Mouse (Mus musculus): Measurements from ENCODE around the gene Gm4756.
"Not testable (repeated sequence)": the region's sequence is repeated elsewhere in the genome, so short reads cannot be mapped to it uniquely, and the experiment has no call there.

The Gm4756 gene

DNA sequence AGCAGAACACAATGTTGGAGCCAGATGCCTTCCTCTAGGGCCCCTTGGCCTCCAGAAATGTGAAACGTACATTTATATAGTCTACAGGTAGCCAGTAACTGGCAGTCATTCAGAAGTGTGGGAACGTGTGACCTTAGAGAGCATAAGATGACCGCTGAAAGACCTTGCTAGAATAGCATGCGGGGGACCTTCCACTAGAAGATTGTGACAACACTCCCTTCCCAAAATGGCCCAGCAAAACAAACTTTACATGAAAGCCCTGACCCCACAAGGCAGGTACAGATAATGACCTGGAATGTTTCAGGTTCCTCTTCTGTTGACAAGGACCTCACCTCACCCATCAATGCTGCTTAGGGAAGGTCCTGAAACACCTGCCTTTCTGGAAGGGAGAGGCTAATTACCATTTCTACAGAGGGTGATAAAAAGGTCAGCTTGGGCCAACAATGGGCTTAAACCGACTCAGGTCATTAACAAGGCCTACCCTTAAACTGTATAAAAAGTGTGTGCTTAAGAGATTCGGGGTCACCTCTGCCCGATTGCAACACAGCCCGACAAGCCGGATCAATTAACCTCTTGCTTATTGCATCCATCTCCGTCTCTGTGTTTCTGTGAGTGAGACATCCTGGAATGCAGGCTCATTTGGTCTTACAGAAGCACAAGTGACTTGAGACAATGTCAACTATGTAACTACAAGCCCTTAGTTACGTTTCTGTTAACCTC lies at the start of gene Gm4756:
TSS of gene Gm4756 (minus strand) at position 51 of the 720 bp plus-strand sequence.
- DNase-seq: no peak

DNA sequence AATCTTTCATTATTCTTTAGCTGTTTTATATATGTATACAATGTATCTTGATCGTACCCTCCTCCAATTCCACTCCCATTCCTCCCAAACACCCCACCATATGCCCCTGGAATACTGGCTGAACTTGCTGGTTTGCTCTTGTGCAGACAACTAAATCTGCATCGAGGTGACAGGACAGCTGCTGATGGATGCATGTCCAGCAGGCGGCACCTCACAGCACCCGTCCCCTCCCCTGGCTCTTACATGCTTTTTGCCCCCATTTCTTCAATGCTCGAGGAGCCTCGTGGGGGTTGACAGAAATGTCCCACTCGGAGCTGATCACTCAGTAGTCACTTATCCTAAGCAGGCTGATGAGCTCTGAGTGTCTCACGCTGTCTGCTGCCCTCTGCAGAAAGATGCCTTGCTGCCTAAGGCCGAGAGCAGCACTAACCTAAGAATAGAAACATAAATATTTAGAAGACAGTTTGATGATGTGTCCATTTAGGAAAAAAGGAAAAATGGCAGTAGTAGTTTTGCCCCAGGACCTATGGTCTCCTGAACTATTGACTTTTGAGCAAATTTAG lies 45.5 kb upstream of the Gm4756 start:
- DNase-seq: peak; percentile 2 to 38

DNA sequence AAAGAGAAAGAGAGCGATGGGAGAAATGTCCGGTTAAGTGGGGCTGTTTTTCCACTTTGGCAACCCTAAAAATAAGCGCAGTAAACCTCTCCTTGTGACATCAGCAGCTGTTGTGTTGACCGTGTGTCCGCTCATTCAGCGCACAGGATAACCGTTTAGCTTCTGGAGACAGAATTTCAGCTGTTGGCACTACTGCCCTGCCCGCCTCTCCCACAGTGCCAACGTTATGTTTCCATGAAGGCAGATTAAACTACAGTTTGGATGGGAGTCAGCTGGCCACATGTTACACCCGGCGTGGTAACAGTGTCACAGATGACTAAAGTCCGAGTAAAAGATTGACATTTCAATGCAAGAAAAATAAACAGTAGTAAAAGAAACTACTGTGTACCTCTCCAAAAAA lies 45.0 kb upstream of the Gm4756 start:
- peak; percentile 18 to 44 for DNase-seq

- peak in 1 of 2 experiments; percentile 38 for DNase-seq
These were observed 44.4 kb upstream of the Gm4756 start for GRCm38 (mm10) chr12:72693895-72694294.

GRCm38 (mm10) chr12:72688281-72688680 lies 38.8 kb upstream of the Gm4756 start:
- DNase-seq: not testable (repeated sequence)

- not testable (repeated sequence) for DNase-seq
These were observed 38.3 kb upstream of the Gm4756 start for GRCm38 (mm10) chr12:72687741-72688140.

DNA sequence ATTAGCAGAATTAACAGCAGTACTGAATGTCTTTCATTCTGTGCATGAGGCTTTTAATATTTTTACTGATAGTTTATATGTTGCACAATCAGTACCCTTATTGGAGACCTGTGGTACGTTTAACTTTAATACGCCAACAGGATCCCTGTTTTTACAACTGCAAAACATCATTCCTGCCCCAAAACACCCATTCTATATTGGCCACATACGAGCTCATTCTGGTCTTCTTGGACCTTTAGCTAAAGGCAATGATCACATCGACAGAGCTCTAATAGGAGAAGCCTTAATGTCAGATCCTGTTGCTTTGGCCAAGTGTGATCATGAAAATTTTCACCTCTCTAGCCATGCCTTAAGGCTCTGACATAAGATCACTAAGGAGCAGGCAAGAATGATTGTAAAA lies 37.1 kb upstream of the Gm4756 start:
- DNase-seq: not testable (repeated sequence)

GRCm38 (mm10) chr12:72683612-72684011 lies 34.2 kb upstream of the Gm4756 start:
- no peak for DNase-seq

DNA sequence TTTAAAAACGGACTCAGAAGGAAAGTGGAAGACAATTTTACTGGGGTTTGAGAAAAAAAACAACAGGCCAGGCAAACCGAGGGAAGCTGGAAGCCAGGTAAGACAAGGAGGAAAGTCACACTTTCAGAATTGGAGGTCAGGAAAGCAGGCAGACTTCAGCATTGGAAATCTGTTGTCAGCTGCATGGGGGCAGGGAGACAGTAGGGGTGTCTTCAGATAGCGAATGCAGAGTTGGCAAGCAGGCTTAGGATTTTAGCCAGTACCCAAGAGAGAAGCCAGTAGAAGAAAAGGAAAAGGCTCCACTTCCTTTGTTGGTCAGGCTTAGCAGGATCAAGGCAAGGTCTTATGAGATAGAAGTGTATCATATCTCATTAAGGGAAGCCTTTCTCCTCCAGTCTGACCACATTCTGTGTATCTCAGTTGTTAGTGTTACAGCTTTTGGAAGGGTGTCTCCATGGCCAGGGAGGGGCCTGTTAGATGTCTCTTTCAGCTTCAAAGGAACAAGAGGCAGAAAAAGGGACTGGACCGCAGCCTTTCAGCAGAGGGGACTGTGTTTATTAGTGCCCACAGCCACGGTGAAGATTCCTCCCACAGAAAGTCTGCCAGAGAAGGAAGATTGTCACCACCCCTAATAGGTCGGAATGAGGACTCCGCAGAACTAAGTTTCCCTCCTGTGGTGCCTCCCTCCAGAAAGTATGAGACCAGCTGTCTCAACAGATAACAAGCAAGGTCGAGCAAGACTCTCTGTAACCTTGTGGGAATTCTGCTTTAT lies 33.2 kb upstream of the Gm4756 start:
- no peak for DNase-seq

GRCm38 (mm10) chr12:72681919-72682318 lies 32.5 kb upstream of the Gm4756 start:
- DNase-seq: no peak

- DNase-seq: no peak
These were observed 30.2 kb upstream of the Gm4756 start for GRCm38 (mm10) chr12:72679635-72680034.

DNA sequence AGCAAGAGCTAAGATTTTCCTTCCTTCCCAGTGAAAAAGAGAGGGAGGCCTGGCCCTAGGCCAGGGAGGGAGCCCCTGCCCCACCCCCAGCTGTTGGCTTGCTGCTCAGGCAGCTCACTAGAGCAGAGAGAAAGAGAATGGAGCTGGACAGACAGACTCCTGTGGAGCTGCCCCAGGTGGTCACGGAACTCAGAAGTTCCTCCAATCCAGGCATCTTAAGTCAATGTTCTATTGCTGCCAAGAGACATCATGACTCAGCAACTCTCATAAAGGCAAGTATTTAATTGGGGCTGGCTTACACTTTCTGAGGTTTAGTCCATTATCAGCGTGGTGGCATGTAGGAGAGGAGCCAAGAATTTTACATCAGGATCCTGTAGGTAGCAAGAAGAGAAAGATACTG lies 25.4 kb upstream of the Gm4756 start:
- DNase-seq: no peak

DNA sequence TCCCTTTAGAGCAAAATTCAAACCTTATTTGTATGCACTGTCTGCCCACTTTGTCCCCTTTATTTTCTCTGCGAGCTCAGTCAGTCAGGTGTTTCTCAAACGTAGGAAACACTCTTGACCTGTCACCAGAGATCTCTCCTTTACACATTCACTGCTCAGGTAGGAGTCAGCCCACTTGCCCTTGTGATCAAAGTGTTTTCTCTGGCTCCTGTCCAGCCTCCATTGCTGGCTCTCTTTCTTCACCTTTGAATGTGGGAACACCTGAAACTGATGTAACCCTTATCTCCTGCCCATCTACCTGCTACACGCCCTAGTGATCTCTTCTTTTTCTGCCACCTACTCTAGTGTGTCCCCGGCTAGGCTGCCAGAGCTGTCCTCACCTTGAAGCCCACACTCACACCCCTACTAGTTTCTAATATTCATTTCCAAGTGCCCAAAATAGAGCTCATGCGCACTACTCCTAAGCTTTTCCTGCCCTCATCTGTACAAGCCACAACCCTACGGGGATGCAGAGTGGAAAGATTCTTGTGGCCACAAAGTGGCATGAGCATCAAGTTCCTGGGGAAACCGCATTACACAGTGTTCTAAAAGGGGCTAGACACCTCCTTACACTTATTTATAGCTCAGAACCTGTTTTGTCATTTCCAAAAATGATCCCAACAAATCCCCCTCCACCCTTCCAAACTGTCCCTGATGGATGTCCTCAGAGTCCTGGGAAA lies 24.8 kb upstream of the Gm4756 start:
- no peak for DNase-seq

DNA sequence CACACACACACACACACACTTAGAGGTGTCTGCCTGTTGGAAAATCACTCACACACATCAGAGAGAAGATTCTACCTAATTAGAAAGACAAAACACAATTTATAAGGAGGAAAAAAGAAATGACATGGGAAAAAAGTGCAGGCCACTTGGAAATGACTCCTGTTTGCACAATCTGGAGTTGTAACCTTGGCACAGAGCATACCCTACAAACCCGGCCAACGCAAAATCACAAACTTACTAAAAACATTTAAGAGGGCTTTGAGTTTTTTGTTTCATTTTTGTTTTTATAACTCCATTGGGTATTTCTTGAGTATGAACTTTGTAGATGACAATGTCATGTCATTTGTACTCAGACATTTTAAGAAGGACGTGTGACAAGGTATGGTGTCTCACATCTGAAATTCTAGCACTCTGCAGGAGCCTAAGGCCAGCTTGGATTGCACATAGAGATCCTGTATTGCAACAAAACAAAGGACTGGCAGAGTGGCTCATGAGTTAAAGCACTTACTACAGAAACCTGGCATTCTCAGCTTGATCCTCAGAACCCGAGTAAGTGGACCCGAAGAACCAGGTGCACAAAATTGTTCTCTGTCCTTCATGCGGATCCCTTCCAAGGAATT lies 22.2 kb upstream of the Gm4756 start:
- DNase-seq: no peak

- no peak for DNase-seq
These were observed 21.5 kb upstream of the Gm4756 start for GRCm38 (mm10) chr12:72670921-72671320.

DNA sequence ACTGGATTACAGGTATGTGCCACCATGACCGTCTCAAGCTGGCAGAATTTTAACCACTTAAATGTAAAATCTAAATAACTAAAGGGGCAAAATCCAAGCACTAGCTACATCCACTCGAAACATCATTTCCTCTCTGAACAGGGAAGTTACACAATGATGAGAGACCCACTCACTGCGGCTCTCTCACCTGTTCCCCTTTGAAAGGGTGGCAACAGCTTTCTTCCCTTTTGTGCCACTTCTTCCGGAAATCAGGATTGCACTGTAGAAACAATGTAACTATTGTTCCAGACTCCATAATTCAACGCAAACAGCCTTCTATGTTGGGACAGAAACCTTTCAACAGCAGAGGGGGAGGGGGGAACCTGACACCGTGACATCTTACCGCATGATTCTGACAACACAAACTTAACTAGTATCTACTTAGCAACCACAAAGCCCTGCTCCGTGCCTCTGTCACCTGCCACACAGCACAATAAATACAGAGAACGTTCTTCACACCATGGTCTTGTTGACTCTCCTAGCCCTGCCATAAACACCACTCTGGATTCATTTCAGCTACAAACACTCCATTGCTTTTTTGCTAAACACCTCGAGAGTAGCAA lies 18.5 kb upstream of the Gm4756 start:
- DNase-seq: no peak

GRCm38 (mm10) chr12:72666015-72666414 lies 16.6 kb upstream of the Gm4756 start:
- DNase-seq: no peak

- DNase-seq: peak; percentile 83 to 93
These were observed 15.4 kb upstream of the Gm4756 start, which contains the start of gene Dhrs7 for GRCm38 (mm10) chr12:72664735-72665337. Gene Dhrs7, minus strand, starts transcription at chr12:72664909.

- DNase-seq: peak; percentile 38 to 53
These were observed 14.7 kb upstream of the Gm4756 start for GRCm38 (mm10) chr12:72664020-72664734.

DNA sequence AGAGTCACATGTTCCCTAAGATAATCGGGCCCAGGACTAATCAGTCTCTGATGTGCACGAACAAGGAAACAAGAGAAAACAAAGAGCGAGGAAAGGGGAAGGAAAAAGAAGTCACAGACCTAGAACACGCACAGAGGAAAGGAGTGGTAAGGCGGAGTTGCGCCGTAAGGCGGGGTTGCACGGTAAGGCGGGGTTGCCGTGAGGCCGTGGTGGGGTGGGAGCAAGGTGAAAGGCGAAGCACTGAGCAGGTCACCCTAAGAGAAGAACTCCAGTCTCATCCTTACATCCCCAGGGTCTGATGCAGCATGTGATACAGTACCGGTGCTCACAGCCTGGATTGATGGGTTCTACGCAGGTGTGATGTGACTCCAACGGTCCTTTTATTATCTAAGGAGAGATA lies 6.3 kb upstream of the Gm4756 start:
- DNase-seq: no peak

DNA sequence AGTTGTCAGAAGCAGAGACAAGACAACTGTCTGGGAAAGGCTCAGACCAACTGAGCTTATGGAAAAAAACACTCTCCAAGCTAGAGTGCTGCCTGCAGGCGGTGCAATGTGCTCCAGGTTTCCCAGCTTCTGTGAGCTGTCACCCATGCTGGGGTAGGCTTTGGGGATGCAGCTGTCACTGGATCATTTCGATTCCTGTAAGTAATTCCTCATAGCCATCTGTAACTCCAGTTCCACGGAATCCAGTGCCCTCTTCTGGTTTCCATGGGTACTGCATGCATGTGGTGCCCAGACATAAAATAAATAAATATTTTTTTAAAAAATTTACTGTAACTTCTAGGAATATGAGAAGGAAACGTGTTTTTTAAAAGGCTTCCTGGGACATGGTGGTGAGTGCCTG lies 5.2 kb upstream of the Gm4756 start:
- peak in 1 of 2 experiments; percentile 73 for DNase-seq
